Mouse (Mus musculus) urinary bladder, adult 2 months (tissue): ENCODE data around the gene Slc25a27. TPM values are rescaled to one million over a fixed set of nuclear protein-coding genes. Genes with fewer than 3 reads are reported as not detected.

Experiments used
- DNase-seq: peaks from one replicate; pipeline ENCODE4 v3.0.0; 2022; ENCODE audit warnings: low spot score
- polyA plus RNA-seq: library from polyadenylated mRNA; depleted of rRNA; stranded (reverse); fragments of >200 nt; gene quantifications from 2 replicates; pipeline ENCODE4 v1.2.3, GENCODE M21; 2012

The Slc25a27 gene
- polyA plus RNA-seq, 1 experiment, result 12.3 TPM

GRCm38 (mm10) chr17:43646925-43647324 is 20.1 kb downstream of the Slc25a27 start:
- no peak for DNase-seq

- no peak for DNase-seq
Measured at GRCm38 (mm10) chr17:43645136-43645535, 21.9 kb downstream of the Slc25a27 start.

GRCm38 (mm10) chr17:43644375-43644774 is 22.6 kb downstream of the Slc25a27 start:
- no peak for DNase-seq

GRCm38 (mm10) chr17:43643191-43643590 is 23.8 kb downstream of the Slc25a27 start:
- DNase-seq, result no peak

GRCm38 (mm10) chr17:43640825-43641224 is 26.2 kb downstream of the Slc25a27 start:
- no peak for DNase-seq

- DNase-seq, result no peak
Measured at GRCm38 (mm10) chr17:43637146-43637545, 29.9 kb downstream of the Slc25a27 start.

GRCm38 (mm10) chr17:43630427-43630760 is 36.6 kb downstream of the Slc25a27 start:
- DNase-seq, result no peak

- peak; percentile 26 for DNase-seq
Measured at GRCm38 (mm10) chr17:43629496-43630426, 37.3 kb downstream of the Slc25a27 start, which contains the start of gene Tdrd6. Gene Tdrd6, minus strand, starts transcription at chr17:43630299.

GRCm38 (mm10) chr17:43629026-43629495 is 38.0 kb downstream of the Slc25a27 start:
- DNase-seq, result no peak

- no peak for DNase-seq
Measured at GRCm38 (mm10) chr17:43628246-43628645, 38.8 kb downstream of the Slc25a27 start.

GRCm38 (mm10) chr17:43622076-43622475 is 44.9 kb downstream of the Slc25a27 start:
- DNase-seq, result no peak

- no peak for DNase-seq
Measured at GRCm38 (mm10) chr17:43619156-43619555, 47.9 kb downstream of the Slc25a27 start.

- no peak for DNase-seq
Measured at GRCm38 (mm10) chr17:43612221-43612620, 54.8 kb downstream of the Slc25a27 start.

GRCm38 (mm10) chr17:43611586-43611985 is 55.4 kb downstream of the Slc25a27 start:
- no peak for DNase-seq

- peak; percentile 55 for DNase-seq
Measured at GRCm38 (mm10) chr17:43606704-43607103, 60.3 kb downstream of the Slc25a27 start.

GRCm38 (mm10) chr17:43598706-43599105 is 68.3 kb downstream of the Slc25a27 start:
- no peak for DNase-seq

- DNase-seq, result no peak
Measured at GRCm38 (mm10) chr17:43597742-43598141, 69.3 kb downstream of the Slc25a27 start.

- DNase-seq, result no peak
Measured at GRCm38 (mm10) chr17:43592296-43593291, 74.4 kb downstream of the Slc25a27 start.
